Mouse (Mus musculus): ENCODE measurements around the gene Tmem59. TPM values are rescaled to one million over a fixed set of nuclear protein-coding genes. Genes with fewer than 3 reads are reported as not detected.
A peak's percentile ranks its signal among the peaks of the same experiment; 100 is the strongest.

The Tmem59 gene
- polyA plus RNA-seq, 1 experiment: 447 TPM

DNA sequence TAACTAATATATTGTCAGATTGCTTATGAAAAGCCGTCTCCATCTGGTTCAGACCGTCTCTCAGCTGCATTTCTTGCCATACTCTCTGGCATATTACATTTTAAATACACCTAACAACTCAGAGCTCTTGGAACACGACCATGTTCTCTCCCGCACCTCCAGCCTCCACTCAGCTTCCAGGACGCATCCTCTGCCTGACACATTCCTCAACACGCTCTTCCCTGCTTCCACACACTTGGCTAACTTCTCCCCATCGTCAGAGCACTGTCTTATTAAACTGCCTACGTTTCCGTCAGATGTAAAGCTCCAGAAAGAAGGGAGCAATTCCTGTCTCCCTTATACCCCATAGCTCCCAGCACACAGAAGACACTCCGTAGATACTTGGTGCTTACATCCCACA is 14.9 kb upstream of the Tmem59 start:
- no peak overlapping the region for H3K27ac ChIP-seq (ENCODE audit: insufficient read depth, low read depth, low read length)
- no peak overlapping the region for H3K4me3 ChIP-seq (ENCODE audit: insufficient read depth, low read depth, low read length)
- no peak for DNase-seq
- no peaks in the 10 kb centered on the region for H3K27me3 ChIP-seq (replicated peaks; ENCODE audit: control insufficient read depth, insufficient read depth, low read length)
- TF ChIP-seq POLR2A (IDR thresholded peaks at IDR 0.05; ENCODE audit: low read depth, low read length) (no peak), CTCF (conservative IDR thresholded peaks at IDR 0.05; ENCODE audit: insufficient read depth, insufficient read length, low read depth, low read length) (no peak)
- no peaks in the 10 kb centered on the region for H3K4me1 ChIP-seq (ENCODE audit: control insufficient read depth, insufficient read depth, low read length)
- WGBS: 87% methylated on average over 10 of the region's 10 CpGs
- H3K36me3 ChIP-seq (ENCODE audit: control insufficient read depth, insufficient read depth, low read length): 0 out of 2 replicates have a peak, but pooled peaks cover 1% of the 10 kb centered on the region

DNA sequence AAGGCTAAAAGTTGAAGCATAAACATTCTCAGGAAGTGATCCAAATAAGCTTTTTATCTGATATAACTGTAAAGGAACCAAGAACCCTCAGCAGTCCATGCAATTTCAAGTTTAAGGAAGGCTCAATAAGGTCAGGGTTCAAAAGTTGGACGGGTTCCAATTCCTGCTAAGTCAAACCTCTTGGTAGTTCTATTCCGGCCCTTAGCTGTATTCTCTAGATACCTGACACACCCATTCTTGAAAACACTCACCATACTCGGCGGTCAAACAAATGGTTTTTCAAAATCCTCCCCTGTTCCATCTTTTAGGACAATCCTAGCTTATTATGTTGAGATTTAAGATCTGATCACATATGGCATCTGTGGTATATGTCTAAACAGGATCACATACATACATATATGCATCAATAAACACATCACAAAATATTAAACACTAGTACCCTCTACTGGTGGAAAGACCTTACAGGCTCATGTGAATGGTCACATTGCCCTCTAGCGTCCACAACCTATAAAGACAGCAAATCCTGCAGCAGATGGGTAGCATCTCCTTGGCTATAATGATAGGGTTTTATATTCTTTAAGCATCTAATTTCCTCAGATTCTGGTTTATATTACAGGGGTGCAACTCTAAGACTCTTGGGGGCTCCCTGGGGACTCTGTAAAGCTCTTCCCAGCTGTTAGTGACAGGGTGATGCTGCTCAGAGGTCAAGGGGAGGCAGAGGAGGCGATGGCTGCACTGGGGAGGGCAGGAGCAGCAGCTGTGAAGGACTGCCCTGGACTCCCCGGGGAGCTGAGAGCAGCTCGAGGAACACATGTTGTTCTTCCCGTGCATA is 14.2 kb upstream of the Tmem59 start:
- Histone ChIP-seq H3K27me3 (replicated peaks; ENCODE audit: control insufficient read depth, insufficient read depth, low read length) (no peaks in the 10 kb centered on the region), H3K4me3 (ENCODE audit: insufficient read depth, low read depth, low read length) (no peak overlapping the region), H3K4me1 (ENCODE audit: control insufficient read depth, insufficient read depth, low read length) (no peaks in the 10 kb centered on the region), H3K27ac (ENCODE audit: insufficient read depth, low read depth, low read length) (no peak overlapping the region), H3K36me3 (ENCODE audit: control insufficient read depth, insufficient read depth, low read length) (0 out of 2 replicates have a peak, but pooled peaks cover 1% of the 10 kb centered on the region)
- TF ChIP-seq POLR2A (IDR thresholded peaks at IDR 0.05; ENCODE audit: low read depth, low read length) (no peak), CTCF (conservative IDR thresholded peaks at IDR 0.05; ENCODE audit: insufficient read depth, insufficient read length, low read depth, low read length) (peak; percentile 70)
- 36% methylated on average over 9 of the region's 9 CpGs for WGBS
- DNase-seq: peak; percentile 82

DNA sequence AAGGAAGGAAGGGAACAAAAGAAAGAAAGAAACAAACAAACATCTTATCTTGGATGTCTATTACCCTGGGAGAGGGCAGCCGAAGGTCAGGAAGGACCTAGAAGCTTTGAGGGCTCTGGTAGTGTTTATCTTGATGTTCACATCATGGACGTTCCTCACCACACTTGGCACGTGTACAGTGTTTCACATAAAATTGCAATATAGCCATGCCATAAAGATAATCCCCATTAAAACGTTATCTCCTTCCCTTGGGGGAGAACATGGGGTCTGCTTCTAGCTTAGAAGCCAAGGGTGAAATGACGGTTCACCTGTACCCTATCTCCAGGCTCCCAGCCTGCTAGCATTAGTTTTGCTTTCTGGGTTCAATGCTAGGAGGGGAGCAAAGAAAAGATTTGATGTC is 11.5 kb upstream of the Tmem59 start:
- 0 out of 2 replicates have a peak, but pooled peaks cover 1% of the 10 kb centered on the region for H3K36me3 ChIP-seq (ENCODE audit: control insufficient read depth, insufficient read depth, low read length)
- no peak overlapping the region for H3K4me3 ChIP-seq (ENCODE audit: insufficient read depth, low read depth, low read length)
- no peak for DNase-seq
- TF ChIP-seq CTCF (conservative IDR thresholded peaks at IDR 0.05; ENCODE audit: insufficient read depth, insufficient read length, low read depth, low read length) (no peak), POLR2A (IDR thresholded peaks at IDR 0.05; ENCODE audit: low read depth, low read length) (no peak)
- no peaks in the 10 kb centered on the region for H3K4me1 ChIP-seq (ENCODE audit: control insufficient read depth, insufficient read depth, low read length)
- WGBS: 80% methylated on average over 5 of the region's 5 CpGs
- no peaks in the 10 kb centered on the region for H3K27me3 ChIP-seq (replicated peaks; ENCODE audit: control insufficient read depth, insufficient read depth, low read length)
- H3K27ac ChIP-seq (ENCODE audit: insufficient read depth, low read depth, low read length): no peak overlapping the region

DNA sequence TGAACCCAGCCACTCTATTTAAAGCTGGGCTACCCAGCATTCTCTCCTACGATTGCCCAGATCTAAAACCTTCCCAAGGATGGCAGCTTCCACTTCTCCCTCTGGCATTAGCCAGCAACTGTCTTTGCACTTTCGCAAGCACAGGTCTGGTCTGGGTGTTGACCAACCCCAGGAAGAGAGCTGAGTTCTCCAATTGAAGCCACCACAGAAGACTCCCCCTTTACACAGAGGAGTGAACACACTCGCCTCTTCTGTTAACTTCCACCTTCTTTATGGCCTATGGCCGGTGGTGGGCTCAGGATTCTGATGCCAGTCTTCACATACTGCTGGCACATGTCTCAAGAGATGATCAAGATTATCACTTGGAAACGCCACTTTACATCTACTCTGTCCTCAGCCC is 10.4 kb upstream of the Tmem59 start:
- 0 out of 2 replicates have a peak, but pooled peaks cover 1% of the 10 kb centered on the region for H3K36me3 ChIP-seq (ENCODE audit: control insufficient read depth, insufficient read depth, low read length)
- no peak overlapping the region for H3K4me3 ChIP-seq (ENCODE audit: insufficient read depth, low read depth, low read length)
- no peaks in the 10 kb centered on the region for H3K27me3 ChIP-seq (replicated peaks; ENCODE audit: control insufficient read depth, insufficient read depth, low read length)
- 0 out of 2 replicates have a peak, but pooled peaks cover 3% of the 10 kb centered on the region for H3K4me1 ChIP-seq (ENCODE audit: control insufficient read depth, insufficient read depth, low read length)
- DNase-seq: no peak
- WGBS: 90% methylated on average over 5 of the region's 5 CpGs
- TF ChIP-seq POLR2A (IDR thresholded peaks at IDR 0.05; ENCODE audit: low read depth, low read length): no peak
- TF ChIP-seq CTCF (conservative IDR thresholded peaks at IDR 0.05; ENCODE audit: insufficient read depth, insufficient read length, low read depth, low read length): no peak
- no peak overlapping the region for H3K27ac ChIP-seq (ENCODE audit: insufficient read depth, low read depth, low read length)

DNA sequence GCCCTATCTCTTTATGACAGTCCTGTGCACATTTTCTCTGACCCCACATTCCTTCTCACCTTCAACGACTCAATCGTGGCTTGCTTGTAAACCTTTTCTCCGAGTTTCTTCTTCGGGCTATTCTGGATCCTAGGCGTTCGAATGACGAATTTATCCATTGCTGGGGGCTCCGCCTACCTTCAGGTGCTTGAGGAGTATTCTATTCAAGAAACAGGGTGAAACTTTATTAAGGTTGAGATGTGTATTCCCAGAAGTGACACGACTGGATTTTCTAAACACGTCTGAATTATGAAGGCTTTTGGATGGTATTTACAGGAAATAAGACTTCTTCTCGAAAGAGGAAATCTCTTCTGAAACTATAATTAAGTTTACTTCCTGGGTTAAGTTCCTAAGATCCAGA is 693 bp upstream of the Tmem59 start:
- peaks cover 13% of the 10 kb centered on the region for H3K4me1 ChIP-seq (ENCODE audit: control insufficient read depth, insufficient read depth, low read length)
- H3K27ac ChIP-seq (ENCODE audit: insufficient read depth, low read depth, low read length): peak overlapping the region; percentile 94; the same call in 1 of the 2 replicates
- H3K4me3 ChIP-seq (ENCODE audit: insufficient read depth, low read depth, low read length): peak overlapping the region; percentile 87
- 20% methylated on average over 11 of the region's 11 CpGs for WGBS
- no peaks in the 10 kb centered on the region for H3K27me3 ChIP-seq (replicated peaks; ENCODE audit: control insufficient read depth, insufficient read depth, low read length)
- H3K36me3 ChIP-seq (ENCODE audit: control insufficient read depth, insufficient read depth, low read length): no peaks in the 10 kb centered on the region
- no peak for TF ChIP-seq CTCF (conservative IDR thresholded peaks at IDR 0.05; ENCODE audit: insufficient read depth, insufficient read length, low read depth, low read length)
- TF ChIP-seq POLR2A (IDR thresholded peaks at IDR 0.05; ENCODE audit: low read depth, low read length): no peak
- DNase-seq: no peak

DNA sequence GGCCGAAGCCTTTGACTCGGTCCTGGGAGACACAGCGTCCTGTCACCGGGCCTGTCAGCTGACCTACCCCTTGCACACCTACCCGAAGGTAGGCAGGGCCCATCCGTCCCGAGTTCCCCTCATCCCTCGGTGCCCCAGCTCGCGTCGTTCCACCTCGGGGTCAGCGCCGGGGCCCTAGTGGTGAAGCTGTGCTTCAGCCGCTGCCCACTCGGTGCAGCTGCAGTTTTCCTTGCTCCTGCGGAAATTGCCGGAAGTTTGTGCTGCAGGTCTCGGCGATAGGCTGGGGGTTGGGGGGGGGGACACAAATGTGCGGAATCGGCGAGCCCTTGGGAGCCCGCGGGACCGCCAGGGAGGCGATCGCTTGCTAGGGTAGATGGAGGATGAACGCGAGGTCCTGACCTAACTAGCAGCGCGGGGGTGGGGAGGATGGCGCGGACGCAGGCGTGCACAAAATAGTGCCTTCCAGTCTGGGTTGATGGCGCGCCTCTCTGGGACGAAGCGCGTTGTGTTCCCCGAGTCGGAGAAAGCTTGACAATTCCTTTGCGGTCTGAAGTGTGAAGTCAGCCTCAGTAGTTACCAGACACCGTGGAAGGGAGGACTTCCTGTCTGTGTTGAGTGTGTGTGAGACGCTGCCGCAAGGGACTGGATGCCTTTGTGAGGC is 761 bp downstream of the Tmem59 start, which contains the start of gene Tceanc2:
Gene Tceanc2, minus strand, starts transcription at position 287 of the 661 bp plus-strand sequence.
- TF ChIP-seq POLR2A (IDR thresholded peaks at IDR 0.05; ENCODE audit: low read depth, low read length): no peak
- no peak for TF ChIP-seq CTCF (conservative IDR thresholded peaks at IDR 0.05; ENCODE audit: insufficient read depth, insufficient read length, low read depth, low read length)
- DNase-seq: peak; percentile 55
- under 1% methylated on average over 47 of the region's 47 CpGs for WGBS
- Histone ChIP-seq H3K36me3 (ENCODE audit: control insufficient read depth, insufficient read depth, low read length) (no peaks in the 10 kb centered on the region), H3K4me1 (ENCODE audit: control insufficient read depth, insufficient read depth, low read length) (peaks cover 17% of the 10 kb centered on the region), H3K4me3 (ENCODE audit: insufficient read depth, low read depth, low read length) (peak within 1 kb of the TSS; percentile 87), H3K27ac (ENCODE audit: insufficient read depth, low read depth, low read length) (peak within 1 kb of the TSS; percentile 94), H3K27me3 (replicated peaks; ENCODE audit: control insufficient read depth, insufficient read depth, low read length) (no peaks in the 10 kb centered on the region)

DNA sequence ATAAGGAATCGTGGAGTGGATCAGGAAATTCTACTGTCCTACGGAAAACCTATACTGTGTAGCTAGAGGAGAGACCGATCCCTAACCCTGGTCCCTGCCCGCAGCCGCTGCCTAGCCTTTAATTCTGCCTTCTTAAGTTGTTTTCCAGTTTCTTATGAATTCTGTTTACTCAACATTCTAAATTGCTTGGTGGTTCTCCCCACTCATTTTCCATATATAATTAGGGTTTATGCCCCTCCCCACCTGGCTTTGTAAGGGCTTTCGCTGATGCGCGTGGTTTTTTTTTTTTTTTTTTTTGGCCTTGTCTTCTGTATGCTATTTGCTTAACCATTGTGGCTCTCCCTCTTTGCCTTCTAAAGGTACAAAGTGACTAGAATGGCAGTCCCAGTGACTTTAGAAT is 1.4 kb downstream of the Tmem59 start:
- TF ChIP-seq POLR2A (IDR thresholded peaks at IDR 0.05; ENCODE audit: low read depth, low read length) (no peak), CTCF (conservative IDR thresholded peaks at IDR 0.05; ENCODE audit: insufficient read depth, insufficient read length, low read depth, low read length) (no peak)
- no peak for DNase-seq
- H3K36me3 ChIP-seq (ENCODE audit: control insufficient read depth, insufficient read depth, low read length): no peaks in the 10 kb centered on the region
- H3K4me1 ChIP-seq (ENCODE audit: control insufficient read depth, insufficient read depth, low read length): peaks cover 17% of the 10 kb centered on the region
- no peak overlapping the region; the same call in 1 of the 2 replicates for H3K27ac ChIP-seq (ENCODE audit: insufficient read depth, low read depth, low read length)
- no peaks in the 10 kb centered on the region for H3K27me3 ChIP-seq (replicated peaks; ENCODE audit: control insufficient read depth, insufficient read depth, low read length)
- WGBS: under 1% methylated on average over 8 of the region's 8 CpGs
- H3K4me3 ChIP-seq (ENCODE audit: insufficient read depth, low read depth, low read length): peak overlapping the region; percentile 87
